Mouse (Mus musculus): ENCODE results near the gene Actn1.

Gene Actn1

GRCm38 (mm10) chr12:80137744-80138143, 122.4 kb downstream of the Actn1 start:
- DNase-seq (ENCODE audit: low read depth in 2 of 2, low spot score in 2 of 2): no peak

GRCm38 (mm10) chr12:80137246-80137645, 122.9 kb downstream of the Actn1 start:
- DNase-seq (ENCODE audit: low read depth in 2 of 2, low spot score in 2 of 2): no peak

GRCm38 (mm10) chr12:80136264-80136930, 123.8 kb downstream of the Actn1 start:
- DNase-seq (ENCODE audit: low read depth in 2 of 2, low spot score in 2 of 2): no peak

GRCm38 (mm10) chr12:80135173-80135572, 125.0 kb downstream of the Actn1 start:
- DNase-seq (ENCODE audit: low read depth in 2 of 2, low spot score in 2 of 2): no peak

GRCm38 (mm10) chr12:80133011-80133545, 127.1 kb downstream of the Actn1 start:
- peak in 1 of 2 experiments; percentile 13 for DNase-seq (ENCODE audit: low read depth in 2 of 2, low spot score in 2 of 2)

- peak; percentile 58 to 64 for DNase-seq (ENCODE audit: low read depth in 2 of 2, low spot score in 2 of 2)
Measured at GRCm38 (mm10) chr12:80132250-80133003, 127.7 kb downstream of the Actn1 start.

GRCm38 (mm10) chr12:80131359-80132249, 128.6 kb downstream of the Actn1 start:
- DNase-seq (ENCODE audit: low read depth in 2 of 2, low spot score in 2 of 2): peak in 1 of 2 experiments; percentile 13

- peak; percentile 21 to 46 for DNase-seq (ENCODE audit: low read depth in 2 of 2, low spot score in 2 of 2)
Measured at GRCm38 (mm10) chr12:80130558-80131358, 129.4 kb downstream of the Actn1 start.

GRCm38 (mm10) chr12:80129531-80129930, 130.6 kb downstream of the Actn1 start:
- peak; percentile 32 to 55 for DNase-seq (ENCODE audit: low read depth in 2 of 2, low spot score in 2 of 2)

- DNase-seq (ENCODE audit: low read depth in 2 of 2, low spot score in 2 of 2): no peak
Measured at GRCm38 (mm10) chr12:80127191-80127762, 132.9 kb downstream of the Actn1 start.

GRCm38 (mm10) chr12:80125316-80125715, 134.9 kb downstream of the Actn1 start:
- DNase-seq (ENCODE audit: low read depth in 2 of 2, low spot score in 2 of 2): no peak

- no peak for DNase-seq (ENCODE audit: low read depth in 2 of 2, low spot score in 2 of 2)
Measured at GRCm38 (mm10) chr12:80124756-80125155, 135.4 kb downstream of the Actn1 start.

GRCm38 (mm10) chr12:80124211-80124610, 136.0 kb downstream of the Actn1 start:
- DNase-seq (ENCODE audit: low read depth in 2 of 2, low spot score in 2 of 2): no peak

GRCm38 (mm10) chr12:80123227-80123803, 136.9 kb downstream of the Actn1 start:
- DNase-seq (ENCODE audit: low read depth in 2 of 2, low spot score in 2 of 2): no peak

GRCm38 (mm10) chr12:80121438-80121837, 138.7 kb downstream of the Actn1 start:
- no peak for DNase-seq (ENCODE audit: low read depth in 2 of 2, low spot score in 2 of 2)

- no peak for DNase-seq (ENCODE audit: low read depth in 2 of 2, low spot score in 2 of 2)
Measured at GRCm38 (mm10) chr12:80118588-80118987, 141.6 kb downstream of the Actn1 start.

Measured in CD8-positive naive resting alpha-beta T cell, adult 2 months (primary cell).